Mouse (Mus musculus) cortical plate, adult 2 months (tissue): ENCODE data around the gene Knstrn.

Experiments
- CTCF ChIP-seq: fragments of 200-500 bp; IDR thresholded peaks from 2 replicates; pipeline ENCODE4 v1.5.1; 2011; ENCODE audit warnings: mild to moderate bottlenecking, control low read depth, low read length; ENCODE audit not compliant: insufficient read depth; ENCODE audit errors: extremely low read depth
- POLR2A ChIP-seq: fragments of 200-500 bp; IDR thresholded peaks from 2 replicates; pipeline ENCODE4 v1.6.1; 2011; ENCODE audit warnings: mild to moderate bottlenecking, low read length, control low read depth; ENCODE audit not compliant: insufficient read depth; ENCODE audit errors: extremely low read depth

DNA sequence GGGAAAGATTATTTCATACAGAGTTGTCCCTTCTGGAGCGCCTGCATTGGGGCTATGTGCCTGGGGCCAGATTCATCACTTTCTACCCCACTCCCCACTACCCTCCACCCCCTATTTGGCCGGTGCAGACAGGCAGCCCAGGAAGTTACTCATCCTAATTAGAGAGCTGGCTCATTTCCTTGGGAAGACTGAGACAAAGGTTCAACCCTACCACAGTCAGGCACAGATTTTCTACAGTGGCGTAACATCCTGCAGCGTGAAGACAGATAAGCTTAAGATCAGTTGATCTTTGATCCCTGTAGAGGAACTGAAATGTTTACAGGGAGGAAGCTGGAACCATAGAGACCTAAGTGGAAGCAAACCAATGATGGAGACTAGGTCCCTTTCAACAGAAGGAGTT lies 31.5 kb upstream of the Knstrn start:
- no peak for TF ChIP-seq CTCF
- no peak for TF ChIP-seq POLR2A
